Mouse (Mus musculus): ENCODE measurements around the gene Dtx4. TPM values are rescaled to one million over a fixed set of nuclear protein-coding genes. Genes with fewer than 3 reads are reported as not detected.
A peak's percentile ranks its signal among the peaks of the same experiment; 100 is the strongest.

Dtx4 gene
- polyA plus RNA-seq, 1 experiment from 2014 or later = 44.1 TPM

GRCm38 (mm10) chr19:12518541-12518890, 17.3 kb upstream of the Dtx4 start:
- H3K4me1 ChIP-seq (replicated peaks; ENCODE audit: control insufficient read depth, insufficient read depth, low read length) = no peaks in the 10 kb centered on the region
- H3K27me3 ChIP-seq (ENCODE audit: control insufficient read depth, insufficient read depth, low read length) = no peaks in the 10 kb centered on the region
- peak overlapping the region; percentile 77 for H3K9ac ChIP-seq
- no peaks in the 10 kb centered on the region for H3K9me3 ChIP-seq (ENCODE audit: control insufficient read depth, low read length)
- no peak for DNase-seq (ENCODE audit: low spot score)
- H3K27ac ChIP-seq = no peak overlapping the region
- peak overlapping the region; percentile 48 for H3K4me3 ChIP-seq (replicated peaks; ENCODE audit: low read length)
- ATAC-seq (ENCODE audit: low FRiP score) = no peak
- H3K36me3 ChIP-seq (replicated peaks; ENCODE audit: control insufficient read depth, insufficient read depth) = no peaks in the 10 kb centered on the region
- peak overlapping the region; percentile 68 for H3K4me2 ChIP-seq (replicated peaks)

GRCm38 (mm10) chr19:12517671-12518540, 16.7 kb upstream of the Dtx4 start:
- no peaks in the 10 kb centered on the region for H3K36me3 ChIP-seq (replicated peaks; ENCODE audit: control insufficient read depth, insufficient read depth)
- peak overlapping the region; percentile 67 for H3K27ac ChIP-seq
- no peaks in the 10 kb centered on the region for H3K9me3 ChIP-seq (ENCODE audit: control insufficient read depth, low read length)
- peak overlapping the region; percentile 48 for H3K4me3 ChIP-seq (replicated peaks; ENCODE audit: low read length)
- H3K27me3 ChIP-seq (ENCODE audit: control insufficient read depth, insufficient read depth, low read length) = no peaks in the 10 kb centered on the region
- no peaks in the 10 kb centered on the region for H3K4me1 ChIP-seq (replicated peaks; ENCODE audit: control insufficient read depth, insufficient read depth, low read length)
- peak overlapping the region; percentile 77 for H3K9ac ChIP-seq
- 1% methylated on average over 16 of the region's 16 CpGs for WGBS
- H3K4me2 ChIP-seq (replicated peaks) = peak overlapping the region; percentile 68
- ATAC-seq (ENCODE audit: low FRiP score) (peak; percentile 87), DNase-seq (ENCODE audit: low spot score) (peak; percentile 83)

GRCm38 (mm10) chr19:12514621-12515020, 13.4 kb upstream of the Dtx4 start:
- Histone ChIP-seq H3K36me3 (replicated peaks; ENCODE audit: control insufficient read depth, insufficient read depth) (no peaks in the 10 kb centered on the region), H3K9me3 (ENCODE audit: control insufficient read depth, low read length) (no peaks in the 10 kb centered on the region), H3K27ac (no peak overlapping the region), H3K9ac (no peak overlapping the region), H3K27me3 (ENCODE audit: control insufficient read depth, insufficient read depth, low read length) (no peaks in the 10 kb centered on the region), H3K4me1 (replicated peaks; ENCODE audit: control insufficient read depth, insufficient read depth, low read length) (no peaks in the 10 kb centered on the region), H3K4me3 (replicated peaks; ENCODE audit: low read length) (no peak overlapping the region), H3K4me2 (replicated peaks) (no peak overlapping the region)
- no peak for DNase-seq (ENCODE audit: low spot score)
- ATAC-seq (ENCODE audit: low FRiP score) = no peak

GRCm38 (mm10) chr19:12502756-12503155, 1.5 kb upstream of the Dtx4 start:
- Histone ChIP-seq H3K27me3 (ENCODE audit: control insufficient read depth, insufficient read depth, low read length) (no peaks in the 10 kb centered on the region), H3K9me3 (ENCODE audit: control insufficient read depth, low read length) (no peaks in the 10 kb centered on the region), H3K9ac (no peak overlapping the region), H3K27ac (no peak overlapping the region), H3K4me1 (replicated peaks; ENCODE audit: control insufficient read depth, insufficient read depth, low read length) (peaks cover 18% of the 10 kb centered on the region), H3K4me3 (replicated peaks; ENCODE audit: low read length) (no peak overlapping the region), H3K36me3 (replicated peaks; ENCODE audit: control insufficient read depth, insufficient read depth) (no peaks in the 10 kb centered on the region), H3K4me2 (replicated peaks) (no peak overlapping the region)
- ATAC-seq (ENCODE audit: low FRiP score) (no peak), DNase-seq (ENCODE audit: low spot score) (no peak)
- WGBS = 92% methylated on average over 7 of the region's 7 CpGs

GRCm38 (mm10) chr19:12500881-12501311, 358 bp downstream of the Dtx4 start:
- Histone ChIP-seq H3K4me1 (replicated peaks; ENCODE audit: control insufficient read depth, insufficient read depth, low read length) (peaks cover 29% of the 10 kb centered on the region), H3K9ac (peak overlapping the region; percentile 97), H3K36me3 (replicated peaks; ENCODE audit: control insufficient read depth, insufficient read depth) (peaks cover 7% of the 10 kb centered on the region), H3K27me3 (ENCODE audit: control insufficient read depth, insufficient read depth, low read length) (no peaks in the 10 kb centered on the region), H3K4me2 (replicated peaks) (peak overlapping the region; percentile 82), H3K4me3 (replicated peaks; ENCODE audit: low read length) (peak overlapping the region; percentile 96), H3K9me3 (ENCODE audit: control insufficient read depth, low read length) (no peaks in the 10 kb centered on the region), H3K27ac (peak overlapping the region; percentile 97)
- ATAC-seq (ENCODE audit: low FRiP score) = peak; percentile 49
- peak; percentile 45 for DNase-seq (ENCODE audit: low spot score)
- 0% methylated on average over 36 of the region's 38 CpGs for WGBS

- Histone ChIP-seq H3K9me3 (ENCODE audit: control insufficient read depth, low read length) (no peaks in the 10 kb centered on the region), H3K36me3 (replicated peaks; ENCODE audit: control insufficient read depth, insufficient read depth) (peaks cover 7% of the 10 kb centered on the region), H3K27ac (peak overlapping the region; percentile 97), H3K4me1 (replicated peaks; ENCODE audit: control insufficient read depth, insufficient read depth, low read length) (peaks cover 36% of the 10 kb centered on the region), H3K4me2 (replicated peaks) (peak overlapping the region; percentile 82), H3K27me3 (ENCODE audit: control insufficient read depth, insufficient read depth, low read length) (no peaks in the 10 kb centered on the region), H3K4me3 (replicated peaks; ENCODE audit: low read length) (peak overlapping the region; percentile 96), H3K9ac (peak overlapping the region; percentile 97)
- 0% methylated on average over 3 of the region's 3 CpGs for WGBS
- ATAC-seq (ENCODE audit: low FRiP score) (peak; percentile 43; the same call in 1 of the 2 replicates), DNase-seq (ENCODE audit: low spot score) (peak; percentile 53)
Measured at GRCm38 (mm10) chr19:12500124-12500523, 1.1 kb downstream of the Dtx4 start.

GRCm38 (mm10) chr19:12499485-12499884, 1.8 kb downstream of the Dtx4 start:
- Histone ChIP-seq H3K4me3 (replicated peaks; ENCODE audit: low read length) (peak overlapping the region; percentile 96), H3K27ac (peak overlapping the region; percentile 97), H3K27me3 (ENCODE audit: control insufficient read depth, insufficient read depth, low read length) (no peaks in the 10 kb centered on the region), H3K9ac (peak overlapping the region; percentile 97), H3K4me2 (replicated peaks) (peak overlapping the region; percentile 82), H3K36me3 (replicated peaks; ENCODE audit: control insufficient read depth, insufficient read depth) (peaks cover 7% of the 10 kb centered on the region), H3K9me3 (ENCODE audit: control insufficient read depth, low read length) (no peaks in the 10 kb centered on the region), H3K4me1 (replicated peaks; ENCODE audit: control insufficient read depth, insufficient read depth, low read length) (peaks cover 40% of the 10 kb centered on the region)
- DNase-seq (ENCODE audit: low spot score) (no peak), ATAC-seq (ENCODE audit: low FRiP score) (no peak)
- WGBS = 7% methylated on average over 2 of the region's 2 CpGs

GRCm38 (mm10) chr19:12498941-12499340, 2.3 kb downstream of the Dtx4 start:
- Histone ChIP-seq H3K9me3 (ENCODE audit: control insufficient read depth, low read length) (no peaks in the 10 kb centered on the region), H3K4me2 (replicated peaks) (peak overlapping the region; percentile 82), H3K27me3 (ENCODE audit: control insufficient read depth, insufficient read depth, low read length) (no peaks in the 10 kb centered on the region), H3K9ac (peak overlapping the region; percentile 16; the same call in 1 of the 2 replicates), H3K4me3 (replicated peaks; ENCODE audit: low read length) (peak overlapping the region; percentile 96), H3K27ac (peak overlapping the region; percentile 97), H3K4me1 (replicated peaks; ENCODE audit: control insufficient read depth, insufficient read depth, low read length) (peaks cover 42% of the 10 kb centered on the region), H3K36me3 (replicated peaks; ENCODE audit: control insufficient read depth, insufficient read depth) (peaks cover 7% of the 10 kb centered on the region)
- no peak for DNase-seq (ENCODE audit: low spot score)
- WGBS = 41% methylated on average over 1 of the region's 1 CpGs
- ATAC-seq (ENCODE audit: low FRiP score) = no peak

GRCm38 (mm10) chr19:12498321-12498720, 2.9 kb downstream of the Dtx4 start:
- peak overlapping the region; percentile 82 for H3K4me2 ChIP-seq (replicated peaks)
- peak overlapping the region; percentile 96 for H3K4me3 ChIP-seq (replicated peaks; ENCODE audit: low read length)
- DNase-seq (ENCODE audit: low spot score) (no peak), ATAC-seq (ENCODE audit: low FRiP score) (no peak)
- H3K4me1 ChIP-seq (replicated peaks; ENCODE audit: control insufficient read depth, insufficient read depth, low read length) = peaks cover 48% of the 10 kb centered on the region
- no peaks in the 10 kb centered on the region for H3K27me3 ChIP-seq (ENCODE audit: control insufficient read depth, insufficient read depth, low read length)
- H3K36me3 ChIP-seq (replicated peaks; ENCODE audit: control insufficient read depth, insufficient read depth) = peaks cover 7% of the 10 kb centered on the region
- WGBS = 31% methylated on average over 4 of the region's 4 CpGs
- peak overlapping the region; percentile 97 for H3K27ac ChIP-seq
- peak overlapping the region; percentile 16; the same call in 1 of the 2 replicates for H3K9ac ChIP-seq
- H3K9me3 ChIP-seq (ENCODE audit: control insufficient read depth, low read length) = no peaks in the 10 kb centered on the region
